Mouse (Mus musculus): ENCODE measurements around the gene Prelp.

DNA sequence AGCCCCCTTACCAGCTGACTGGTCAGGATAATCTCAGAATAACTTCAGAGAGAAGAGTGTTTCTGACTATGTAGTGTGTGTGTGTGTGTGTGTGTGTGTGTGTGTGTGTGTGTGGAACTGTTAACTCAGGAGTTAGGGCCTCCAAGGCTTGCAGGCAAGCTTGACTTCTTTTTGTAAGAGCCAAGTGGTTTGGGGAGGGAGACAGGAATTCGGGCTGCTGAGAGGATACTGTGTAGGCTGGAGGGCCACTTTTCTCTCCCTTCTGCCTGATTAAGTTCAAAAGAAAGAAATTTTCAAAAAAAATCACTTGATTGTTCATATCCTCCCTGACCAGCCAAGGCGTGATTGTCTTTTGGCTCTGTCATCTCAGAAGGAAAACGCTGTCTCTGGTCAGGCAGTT, 813 bp downstream of the Prelp start:
- TF ChIP-seq CHD2 (IDR thresholded peaks at IDR 0.05; ENCODE audit: low read depth, low read length): no peak
- TF ChIP-seq ZNF384 (IDR thresholded peaks at IDR 0.05; ENCODE audit: low read depth, low read length): no peak
- no peak for TF ChIP-seq MAFK (IDR thresholded peaks at IDR 0.05; ENCODE audit: insufficient read depth, low read depth, low read length)
- no peak for TF ChIP-seq HCFC1 (IDR thresholded peaks at IDR 0.05; ENCODE audit: borderline replicate concordance, insufficient read depth, low read length)
- no peak for TF ChIP-seq ZC3H11A (IDR thresholded peaks at IDR 0.05; ENCODE audit: borderline replicate concordance, low read depth, low read length)
